Mouse (Mus musculus): ENCODE measurements around the gene Sall4. TPM values are rescaled to one million over a fixed set of nuclear protein-coding genes. Genes with fewer than 3 reads are reported as not detected.

Gene Sall4
- polyA plus RNA-seq (2012; rRNA removed) = 1.6 and 1.8 TPM in 2 replicates

- peak within 1 kb of the TSS; percentile 51; the same call in 1 of the 2 replicates for H3K4me3 ChIP-seq (ENCODE audit: control insufficient read depth, low read depth, low read length)
- TF ChIP-seq POLR2A (IDR thresholded peaks at IDR 0.05; ENCODE audit: control insufficient read depth, low read depth, low read length) (no peak), CTCF (IDR thresholded peaks at IDR 0.05; ENCODE audit: control insufficient read depth, insufficient read depth, insufficient replicate concordance, low read depth, low read length) (no peak)
- no peak within 1 kb of the TSS for H3K27ac ChIP-seq (ENCODE audit: control insufficient read depth, insufficient read depth, low read depth, low read length)
- H3K27me3 ChIP-seq (ENCODE audit: control insufficient read depth, insufficient read depth, low read length) = peaks cover 2% of the 10 kb centered on the region; the same call in 1 of the 2 replicates
- H3K36me3 ChIP-seq (ENCODE audit: control insufficient read depth, insufficient read depth, low read length) = no peaks in the 10 kb centered on the region
- peaks cover 2% of the 10 kb centered on the region for H3K4me1 ChIP-seq (ENCODE audit: control insufficient read depth, insufficient read depth, low read length)
Measured at GRCm38 (mm10) chr2:168767582-168767981, at the start of gene Sall4. TSS of gene Sall4 (minus strand) at chr2:168767943.

- no peaks in the 10 kb centered on the region for H3K4me1 ChIP-seq (ENCODE audit: control insufficient read depth, insufficient read depth, low read length)
- H3K27ac ChIP-seq (ENCODE audit: control insufficient read depth, insufficient read depth, low read depth, low read length) = no peak overlapping the region
- H3K36me3 ChIP-seq (ENCODE audit: control insufficient read depth, insufficient read depth, low read length) = no peaks in the 10 kb centered on the region
- no peak overlapping the region for H3K4me3 ChIP-seq (ENCODE audit: control insufficient read depth, low read depth, low read length)
- H3K27me3 ChIP-seq (ENCODE audit: control insufficient read depth, insufficient read depth, low read length) = no peaks in the 10 kb centered on the region
- TF ChIP-seq CTCF (IDR thresholded peaks at IDR 0.05; ENCODE audit: control insufficient read depth, insufficient read depth, insufficient replicate concordance, low read depth, low read length) = no peak
- no peak for TF ChIP-seq POLR2A (IDR thresholded peaks at IDR 0.05; ENCODE audit: control insufficient read depth, low read depth, low read length)
Measured at GRCm38 (mm10) chr2:168813243-168813642, 45.5 kb upstream of the Sall4 start.

GRCm38 (mm10) chr2:168809895-168810294 is 42.2 kb upstream of the Sall4 start:
- Histone ChIP-seq H3K27ac (ENCODE audit: control insufficient read depth, insufficient read depth, low read depth, low read length) (no peak overlapping the region), H3K27me3 (ENCODE audit: control insufficient read depth, insufficient read depth, low read length) (no peaks in the 10 kb centered on the region), H3K4me1 (ENCODE audit: control insufficient read depth, insufficient read depth, low read length) (peaks cover 3% of the 10 kb centered on the region)

GRCm38 (mm10) chr2:168807681-168808080 is 39.9 kb upstream of the Sall4 start:
- no peak overlapping the region for H3K4me3 ChIP-seq (ENCODE audit: control insufficient read depth, low read depth, low read length)
- no peaks in the 10 kb centered on the region for H3K36me3 ChIP-seq (ENCODE audit: control insufficient read depth, insufficient read depth, low read length)
- H3K27me3 ChIP-seq (ENCODE audit: control insufficient read depth, insufficient read depth, low read length) = no peaks in the 10 kb centered on the region
- no peak overlapping the region for H3K27ac ChIP-seq (ENCODE audit: control insufficient read depth, insufficient read depth, low read depth, low read length)
- H3K4me1 ChIP-seq (ENCODE audit: control insufficient read depth, insufficient read depth, low read length) = peaks cover 4% of the 10 kb centered on the region
- TF ChIP-seq CTCF (IDR thresholded peaks at IDR 0.05; ENCODE audit: control insufficient read depth, insufficient read depth, insufficient replicate concordance, low read depth, low read length) (no peak), POLR2A (IDR thresholded peaks at IDR 0.05; ENCODE audit: control insufficient read depth, low read depth, low read length) (no peak)

More at GRCm38 (mm10) chr2:168809895-168810294, 42.2 kb upstream of the Sall4 start:
- TF ChIP-seq CTCF (IDR thresholded peaks at IDR 0.05; ENCODE audit: control insufficient read depth, insufficient read depth, insufficient replicate concordance, low read depth, low read length) (no peak), POLR2A (IDR thresholded peaks at IDR 0.05; ENCODE audit: control insufficient read depth, low read depth, low read length) (no peak)
- no peaks in the 10 kb centered on the region for H3K36me3 ChIP-seq (ENCODE audit: control insufficient read depth, insufficient read depth, low read length)
- H3K4me3 ChIP-seq (ENCODE audit: control insufficient read depth, low read depth, low read length) = no peak overlapping the region

GRCm38 (mm10) chr2:168803849-168804248 is 36.1 kb upstream of the Sall4 start:
- Histone ChIP-seq H3K27me3 (ENCODE audit: control insufficient read depth, insufficient read depth, low read length) (no peaks in the 10 kb centered on the region), H3K4me3 (ENCODE audit: control insufficient read depth, low read depth, low read length) (no peak overlapping the region), H3K4me1 (ENCODE audit: control insufficient read depth, insufficient read depth, low read length) (peaks cover 12% of the 10 kb centered on the region), H3K36me3 (ENCODE audit: control insufficient read depth, insufficient read depth, low read length) (no peaks in the 10 kb centered on the region), H3K27ac (ENCODE audit: control insufficient read depth, insufficient read depth, low read depth, low read length) (no peak overlapping the region)
- TF ChIP-seq CTCF (IDR thresholded peaks at IDR 0.05; ENCODE audit: control insufficient read depth, insufficient read depth, insufficient replicate concordance, low read depth, low read length) (no peak), POLR2A (IDR thresholded peaks at IDR 0.05; ENCODE audit: control insufficient read depth, low read depth, low read length) (no peak)

GRCm38 (mm10) chr2:168799326-168799725 is 31.6 kb upstream of the Sall4 start:
- Histone ChIP-seq H3K36me3 (ENCODE audit: control insufficient read depth, insufficient read depth, low read length) (no peaks in the 10 kb centered on the region), H3K4me3 (ENCODE audit: control insufficient read depth, low read depth, low read length) (peak overlapping the region; percentile 27), H3K4me1 (ENCODE audit: control insufficient read depth, insufficient read depth, low read length) (peaks cover 12% of the 10 kb centered on the region), H3K27me3 (ENCODE audit: control insufficient read depth, insufficient read depth, low read length) (no peaks in the 10 kb centered on the region), H3K27ac (ENCODE audit: control insufficient read depth, insufficient read depth, low read depth, low read length) (no peak overlapping the region)
- TF ChIP-seq POLR2A (IDR thresholded peaks at IDR 0.05; ENCODE audit: control insufficient read depth, low read depth, low read length) (no peak), CTCF (IDR thresholded peaks at IDR 0.05; ENCODE audit: control insufficient read depth, insufficient read depth, insufficient replicate concordance, low read depth, low read length) (no peak)

- Histone ChIP-seq H3K4me1 (ENCODE audit: control insufficient read depth, insufficient read depth, low read length) (peaks cover 12% of the 10 kb centered on the region), H3K4me3 (ENCODE audit: control insufficient read depth, low read depth, low read length) (peak overlapping the region; percentile 27)
Measured at GRCm38 (mm10) chr2:168798921-168799320, 31.2 kb upstream of the Sall4 start.

More at GRCm38 (mm10) chr2:168798921-168799320, 31.2 kb upstream of the Sall4 start:
- no peaks in the 10 kb centered on the region for H3K27me3 ChIP-seq (ENCODE audit: control insufficient read depth, insufficient read depth, low read length)
- TF ChIP-seq CTCF (IDR thresholded peaks at IDR 0.05; ENCODE audit: control insufficient read depth, insufficient read depth, insufficient replicate concordance, low read depth, low read length) = no peak
- no peak for TF ChIP-seq POLR2A (IDR thresholded peaks at IDR 0.05; ENCODE audit: control insufficient read depth, low read depth, low read length)
- H3K36me3 ChIP-seq (ENCODE audit: control insufficient read depth, insufficient read depth, low read length) = no peaks in the 10 kb centered on the region
- no peak overlapping the region for H3K27ac ChIP-seq (ENCODE audit: control insufficient read depth, insufficient read depth, low read depth, low read length)

All from testis, adult 2 months (tissue).